Mouse (Mus musculus): ENCODE data around the gene Dync1i1. TPM values are rescaled to one million over a fixed set of nuclear protein-coding genes. Genes with fewer than 3 reads are reported as not detected.

The Dync1i1 gene
- polyA plus RNA-seq, 1 experiment from 2014 or later, result 32.2 TPM

DNA sequence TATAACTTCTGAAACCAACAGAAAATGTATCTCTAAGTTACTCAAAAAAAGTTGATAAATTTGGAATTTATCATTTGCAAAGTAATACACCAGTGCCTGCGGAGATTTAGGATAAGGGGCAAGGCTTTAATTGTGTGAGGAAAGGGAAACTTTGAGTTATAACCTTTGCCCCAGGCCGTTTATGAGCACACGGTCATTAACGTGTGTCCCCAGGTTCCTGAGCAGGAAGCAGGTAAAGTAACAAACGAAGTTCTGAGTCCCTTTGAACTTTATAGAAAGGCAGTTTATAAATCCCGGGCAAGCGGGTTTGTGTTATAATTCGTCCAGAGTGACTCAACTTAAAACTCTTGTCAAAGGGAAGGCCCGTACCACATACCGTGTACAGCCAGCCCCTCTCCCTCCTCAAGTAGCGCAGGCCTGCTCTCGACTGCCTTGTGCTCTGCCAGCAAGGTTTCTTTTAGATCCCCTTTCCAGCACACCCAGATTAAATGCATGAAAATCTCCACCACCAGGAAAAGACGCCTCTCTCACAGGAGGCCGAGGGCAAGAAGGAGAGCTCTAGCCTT lies 103.1 kb downstream of the Dync1i1 start:
- Histone ChIP-seq H3K4me1 (ENCODE audit: control insufficient read depth, insufficient read depth, low read length) (no peaks in the 10 kb centered on the region), H3K36me3 (ENCODE audit: control insufficient read depth, insufficient read depth, low read length) (no peaks in the 10 kb centered on the region), H3K9me3 (ENCODE audit: control insufficient read depth, low read length) (no peaks in the 10 kb centered on the region), H3K27me3 (ENCODE audit: control insufficient read depth, insufficient read depth, low read length) (no peaks in the 10 kb centered on the region), H3K4me3 (ENCODE audit: low read depth, low read length) (no peak overlapping the region), H3K27ac (ENCODE audit: low read depth, low read length) (no peak overlapping the region), H3K4me2 (ENCODE audit: low read depth, low read length) (no peak overlapping the region), H3K9ac (replicated peaks; ENCODE audit: low read depth, low read length) (no peak overlapping the region)
- 71% methylated on average over 14 of the region's 14 CpGs for WGBS
- no peak for ATAC-seq (ENCODE audit: low read depth)

DNA sequence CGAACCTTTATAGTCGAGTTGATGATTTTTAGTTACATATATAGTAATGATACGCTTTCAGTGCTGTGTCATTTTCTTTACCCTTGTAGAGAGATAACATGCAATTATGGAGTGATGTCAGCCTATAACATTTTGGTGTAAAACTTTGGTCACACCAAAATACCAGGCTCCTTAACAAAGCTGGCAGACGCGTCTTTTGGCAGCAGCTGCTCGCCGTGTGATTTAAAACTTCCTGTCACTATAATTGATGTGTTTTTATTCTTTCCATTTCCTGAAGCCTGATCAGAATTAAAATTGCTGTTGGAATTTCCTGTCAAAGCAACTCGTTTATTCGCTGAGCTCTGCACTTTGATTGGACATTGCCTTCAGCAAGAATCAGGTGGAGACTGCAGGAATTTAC lies 103.7 kb downstream of the Dync1i1 start:
- Histone ChIP-seq H3K9ac (replicated peaks; ENCODE audit: low read depth, low read length) (no peak overlapping the region), H3K27me3 (ENCODE audit: control insufficient read depth, insufficient read depth, low read length) (no peaks in the 10 kb centered on the region), H3K4me3 (ENCODE audit: low read depth, low read length) (no peak overlapping the region), H3K4me2 (ENCODE audit: low read depth, low read length) (no peak overlapping the region), H3K4me1 (ENCODE audit: control insufficient read depth, insufficient read depth, low read length) (no peaks in the 10 kb centered on the region), H3K9me3 (ENCODE audit: control insufficient read depth, low read length) (no peaks in the 10 kb centered on the region), H3K36me3 (ENCODE audit: control insufficient read depth, insufficient read depth, low read length) (no peaks in the 10 kb centered on the region), H3K27ac (ENCODE audit: low read depth, low read length) (no peak overlapping the region)
- WGBS, result 64% methylated on average over 9 of the region's 9 CpGs
- no peak for ATAC-seq (ENCODE audit: low read depth)

- H3K4me2 ChIP-seq (ENCODE audit: low read depth, low read length), result no peak overlapping the region
- H3K27me3 ChIP-seq (ENCODE audit: control insufficient read depth, insufficient read depth, low read length), result no peaks in the 10 kb centered on the region
- 87% methylated on average over 2 of the region's 2 CpGs for WGBS
- H3K27ac ChIP-seq (ENCODE audit: low read depth, low read length), result no peak overlapping the region
- H3K4me3 ChIP-seq (ENCODE audit: low read depth, low read length), result no peak overlapping the region
- ATAC-seq (ENCODE audit: low read depth), result no peak
- no peaks in the 10 kb centered on the region for H3K9me3 ChIP-seq (ENCODE audit: control insufficient read depth, low read length)
- H3K36me3 ChIP-seq (ENCODE audit: control insufficient read depth, insufficient read depth, low read length), result no peaks in the 10 kb centered on the region
- H3K4me1 ChIP-seq (ENCODE audit: control insufficient read depth, insufficient read depth, low read length), result no peaks in the 10 kb centered on the region
- no peak overlapping the region for H3K9ac ChIP-seq (replicated peaks; ENCODE audit: low read depth, low read length)
Observed at GRCm38 (mm10) chr6:5830717-5831116, 105.3 kb downstream of the Dync1i1 start.

- 90% methylated on average over 3 of the region's 3 CpGs for WGBS
- H3K4me3 ChIP-seq (ENCODE audit: low read depth, low read length), result no peak overlapping the region
- H3K9me3 ChIP-seq (ENCODE audit: control insufficient read depth, low read length), result no peaks in the 10 kb centered on the region
- no peaks in the 10 kb centered on the region for H3K4me1 ChIP-seq (ENCODE audit: control insufficient read depth, insufficient read depth, low read length)
- H3K4me2 ChIP-seq (ENCODE audit: low read depth, low read length), result no peak overlapping the region
- H3K27me3 ChIP-seq (ENCODE audit: control insufficient read depth, insufficient read depth, low read length), result no peaks in the 10 kb centered on the region
- ATAC-seq (ENCODE audit: low read depth), result no peak
- H3K9ac ChIP-seq (replicated peaks; ENCODE audit: low read depth, low read length), result no peak overlapping the region
- no peak overlapping the region for H3K27ac ChIP-seq (ENCODE audit: low read depth, low read length)
- no peaks in the 10 kb centered on the region for H3K36me3 ChIP-seq (ENCODE audit: control insufficient read depth, insufficient read depth, low read length)
Observed at GRCm38 (mm10) chr6:5831233-5831632, 105.8 kb downstream of the Dync1i1 start.

- H3K36me3 ChIP-seq (ENCODE audit: control insufficient read depth, insufficient read depth, low read length), result no peaks in the 10 kb centered on the region
- no peak overlapping the region for H3K27ac ChIP-seq (ENCODE audit: low read depth, low read length)
- no peak overlapping the region for H3K4me3 ChIP-seq (ENCODE audit: low read depth, low read length)
- WGBS, result 93% methylated on average over 2 of the region's 2 CpGs
- H3K4me2 ChIP-seq (ENCODE audit: low read depth, low read length), result no peak overlapping the region
- H3K27me3 ChIP-seq (ENCODE audit: control insufficient read depth, insufficient read depth, low read length), result no peaks in the 10 kb centered on the region
- H3K9ac ChIP-seq (replicated peaks; ENCODE audit: low read depth, low read length), result no peak overlapping the region
- no peaks in the 10 kb centered on the region for H3K9me3 ChIP-seq (ENCODE audit: control insufficient read depth, low read length)
- ATAC-seq (ENCODE audit: low read depth), result no peak
- H3K4me1 ChIP-seq (ENCODE audit: control insufficient read depth, insufficient read depth, low read length), result no peaks in the 10 kb centered on the region
Observed at GRCm38 (mm10) chr6:5832838-5833237, 107.4 kb downstream of the Dync1i1 start.

- H3K36me3 ChIP-seq (ENCODE audit: control insufficient read depth, insufficient read depth, low read length), result no peaks in the 10 kb centered on the region
- H3K4me1 ChIP-seq (ENCODE audit: control insufficient read depth, insufficient read depth, low read length), result no peaks in the 10 kb centered on the region
- no peak overlapping the region for H3K4me3 ChIP-seq (ENCODE audit: low read depth, low read length)
- no peak for ATAC-seq (ENCODE audit: low read depth)
- no peaks in the 10 kb centered on the region for H3K27me3 ChIP-seq (ENCODE audit: control insufficient read depth, insufficient read depth, low read length)
- no peaks in the 10 kb centered on the region for H3K9me3 ChIP-seq (ENCODE audit: control insufficient read depth, low read length)
- no peak overlapping the region for H3K4me2 ChIP-seq (ENCODE audit: low read depth, low read length)
- WGBS, result 88% methylated on average over 5 of the region's 5 CpGs
- H3K9ac ChIP-seq (replicated peaks; ENCODE audit: low read depth, low read length), result no peak overlapping the region
- H3K27ac ChIP-seq (ENCODE audit: low read depth, low read length), result no peak overlapping the region
Observed at GRCm38 (mm10) chr6:5842466-5842865, 117.0 kb downstream of the Dync1i1 start.

DNA sequence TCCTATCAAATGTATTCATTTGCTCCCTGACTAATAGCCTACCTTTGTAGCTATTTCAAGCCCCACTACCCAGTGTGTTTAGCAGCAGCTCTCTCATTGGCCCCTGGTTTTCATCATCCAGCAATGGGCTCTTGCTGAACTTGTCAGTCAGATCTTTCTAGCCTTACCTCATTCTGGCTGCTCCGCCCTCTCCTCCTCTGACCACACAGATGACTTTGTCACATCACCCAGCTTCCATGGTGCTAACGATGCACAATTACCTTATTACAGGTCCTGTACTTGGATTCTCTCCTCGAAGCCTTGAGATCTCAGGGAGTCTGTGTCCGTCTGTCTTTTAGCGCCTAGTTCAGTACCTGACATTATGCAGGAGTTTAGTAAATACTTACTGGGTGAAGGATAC lies 120.7 kb downstream of the Dync1i1 start:
- H3K27ac ChIP-seq (ENCODE audit: low read depth, low read length), result no peak overlapping the region
- 98% methylated on average over 5 of the region's 5 CpGs for WGBS
- no peaks in the 10 kb centered on the region for H3K9me3 ChIP-seq (ENCODE audit: control insufficient read depth, low read length)
- no peaks in the 10 kb centered on the region for H3K36me3 ChIP-seq (ENCODE audit: control insufficient read depth, insufficient read depth, low read length)
- no peak overlapping the region for H3K9ac ChIP-seq (replicated peaks; ENCODE audit: low read depth, low read length)
- no peak for ATAC-seq (ENCODE audit: low read depth)
- no peak overlapping the region for H3K4me2 ChIP-seq (ENCODE audit: low read depth, low read length)
- H3K4me1 ChIP-seq (ENCODE audit: control insufficient read depth, insufficient read depth, low read length), result no peaks in the 10 kb centered on the region
- H3K27me3 ChIP-seq (ENCODE audit: control insufficient read depth, insufficient read depth, low read length), result no peaks in the 10 kb centered on the region
- H3K4me3 ChIP-seq (ENCODE audit: low read depth, low read length), result no peak overlapping the region

DNA sequence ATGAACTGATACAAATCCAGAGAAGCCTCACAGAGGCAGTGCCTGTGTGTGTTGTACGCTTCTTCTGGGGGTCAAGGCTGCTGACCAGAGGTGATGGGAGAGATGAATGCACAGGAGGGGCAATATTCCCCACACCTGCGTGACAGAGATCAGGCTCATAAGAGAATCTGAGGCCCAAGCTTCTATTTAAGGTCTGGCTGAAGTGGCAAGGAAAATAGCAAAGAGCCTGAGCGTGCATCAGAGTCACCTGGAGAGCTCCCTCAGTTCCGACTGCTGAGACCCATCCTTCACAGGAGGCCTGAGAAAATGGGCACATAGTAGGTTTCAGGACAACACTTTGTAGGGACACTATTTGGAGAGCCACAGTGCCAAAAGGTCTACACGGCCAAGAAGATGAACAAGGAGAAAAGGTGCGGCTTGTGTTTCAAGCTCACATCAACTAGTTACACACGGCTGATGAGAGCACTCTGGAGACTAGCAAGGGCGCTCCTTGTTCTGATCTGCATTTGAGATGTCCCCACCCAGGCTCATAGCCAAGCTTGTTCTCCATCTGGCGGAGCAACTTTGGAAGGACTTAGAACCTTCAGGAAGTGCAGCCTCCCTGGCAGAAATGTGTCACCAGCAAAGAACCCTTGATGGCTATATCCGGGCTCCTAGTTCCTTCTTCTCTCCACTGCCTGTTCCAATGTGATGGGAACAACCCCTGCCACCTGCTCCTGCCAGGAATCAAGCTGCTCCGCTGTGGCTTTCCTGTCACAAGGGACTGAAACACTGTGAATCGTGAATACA lies 128.8 kb downstream of the Dync1i1 start:
- no peaks in the 10 kb centered on the region for H3K27me3 ChIP-seq (ENCODE audit: control insufficient read depth, insufficient read depth, low read length)
- H3K9me3 ChIP-seq (ENCODE audit: control insufficient read depth, low read length), result no peaks in the 10 kb centered on the region
- H3K4me3 ChIP-seq (ENCODE audit: low read depth, low read length), result no peak overlapping the region
- no peak overlapping the region for H3K27ac ChIP-seq (ENCODE audit: low read depth, low read length)
- no peak for ATAC-seq (ENCODE audit: low read depth)
- H3K9ac ChIP-seq (replicated peaks; ENCODE audit: low read depth, low read length), result no peak overlapping the region
- H3K4me2 ChIP-seq (ENCODE audit: low read depth, low read length), result no peak overlapping the region
- no peaks in the 10 kb centered on the region for H3K36me3 ChIP-seq (ENCODE audit: control insufficient read depth, insufficient read depth, low read length)
- WGBS, result 92% methylated on average over 12 of the region's 12 CpGs
- no peaks in the 10 kb centered on the region for H3K4me1 ChIP-seq (ENCODE audit: control insufficient read depth, insufficient read depth, low read length)

DNA sequence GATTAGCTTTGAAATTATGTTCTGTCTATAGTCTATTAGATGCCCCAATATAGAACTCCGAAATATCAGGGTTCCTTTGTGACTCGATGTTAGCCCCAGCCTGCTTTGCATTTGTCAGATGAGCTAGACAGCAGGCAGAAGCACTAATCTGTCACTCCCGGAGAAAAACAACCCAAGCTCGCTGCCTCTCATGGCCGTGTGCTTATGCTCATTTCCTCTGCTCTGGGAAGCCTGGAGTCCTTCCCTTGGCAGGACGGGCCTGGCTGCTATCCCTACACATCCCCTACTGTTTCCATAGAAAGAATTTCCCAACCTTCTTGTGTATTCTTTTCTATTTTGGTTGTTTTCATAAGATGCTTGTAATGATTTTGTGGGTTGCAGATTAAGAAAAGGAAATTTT lies 130.1 kb downstream of the Dync1i1 start:
- Histone ChIP-seq H3K27me3 (ENCODE audit: control insufficient read depth, insufficient read depth, low read length) (no peaks in the 10 kb centered on the region), H3K27ac (ENCODE audit: low read depth, low read length) (no peak overlapping the region), H3K4me2 (ENCODE audit: low read depth, low read length) (no peak overlapping the region), H3K9ac (replicated peaks; ENCODE audit: low read depth, low read length) (no peak overlapping the region), H3K9me3 (ENCODE audit: control insufficient read depth, low read length) (no peaks in the 10 kb centered on the region), H3K4me3 (ENCODE audit: low read depth, low read length) (no peak overlapping the region), H3K36me3 (ENCODE audit: control insufficient read depth, insufficient read depth, low read length) (no peaks in the 10 kb centered on the region), H3K4me1 (ENCODE audit: control insufficient read depth, insufficient read depth, low read length) (no peaks in the 10 kb centered on the region)
- no peak for ATAC-seq (ENCODE audit: low read depth)
- WGBS, result 74% methylated on average over 6 of the region's 6 CpGs

Measured in neural tube, embryonic 14.5 days (tissue).